Mouse (Mus musculus) CH12.LX (cell line): ENCODE measurements around the gene Gm14685.
"Not testable (repeated sequence)": the region's sequence is repeated elsewhere in the genome, so short reads cannot be mapped to it uniquely, and the experiment has no call there.

Source experiments
- CTCF ChIP-seq, 2 experiments: IDR thresholded peaks in 1 of 2; conservative IDR thresholded peaks in 1 of 2; 2 replicates each; pipeline ENCODE4 v1.5.1; 2011 to 2012; ENCODE audit warnings: low read depth in 2 of 2, low read length in 2 of 2, improper control_type of control experiment in 1 of 2, inconsistent platforms in 1 of 2, mild to moderate bottlenecking in 1 of 2, moderate library complexity in 1 of 2
- E2F4 ChIP-seq: IDR thresholded peaks from 2 replicates; pipeline ENCODE4 v1.6.1; 2011; ENCODE audit warnings: low read depth, low read length, improper control_type of control experiment; ENCODE audit not compliant: insufficient replicate concordance
- GABPA ChIP-seq: IDR thresholded peaks from 2 replicates; pipeline ENCODE4 v1.6.1; 2012; ENCODE audit warnings: low read depth, low read length, improper control_type of control experiment, inconsistent platforms; ENCODE audit not compliant: insufficient replicate concordance
- MAFK ChIP-seq: IDR thresholded peaks from 2 replicates; pipeline ENCODE4 v1.6.1; 2011; ENCODE audit warnings: low read length, improper control_type of control experiment; ENCODE audit not compliant: insufficient replicate concordance
- MAX ChIP-seq: IDR thresholded peaks from 2 replicates; pipeline ENCODE4 v1.6.1; 2011; ENCODE audit warnings: low read length, improper control_type of control experiment
- MEF2A ChIP-seq: IDR thresholded peaks from 2 replicates; pipeline ENCODE4 v1.6.1; 2014; ENCODE audit warnings: low read depth, mild to moderate bottlenecking, inconsistent platforms, low read length, improper control_type of control experiment, borderline replicate concordance
- POLR2A ChIP-seq: IDR thresholded peaks from 2 replicates; pipeline ENCODE4 v1.6.1; 2011; ENCODE audit warnings: low read depth, mild to moderate bottlenecking, improper control_type of control experiment, low read length
- RCOR1 ChIP-seq: conservative IDR thresholded peaks from 2 replicates; pipeline ENCODE4 v1.6.1; 2012; ENCODE audit warnings: low read depth, mild to moderate bottlenecking, inconsistent platforms, low read length, improper control_type of control experiment
- SMC3 ChIP-seq: IDR thresholded peaks from 2 replicates; pipeline ENCODE4 v1.6.1; 2011; ENCODE audit warnings: low read depth, low read length, improper control_type of control experiment
- TBP ChIP-seq: conservative IDR thresholded peaks from 2 replicates; pipeline ENCODE4 v1.6.1; 2011; ENCODE audit warnings: low read depth, low read length, improper control_type of control experiment
- UBTF ChIP-seq: IDR thresholded peaks from 2 replicates; pipeline ENCODE4 v1.6.1; 2012; ENCODE audit warnings: low read depth, mild to moderate bottlenecking, inconsistent platforms, low read length, improper control_type of control experiment, moderate library complexity
- ZC3H11A ChIP-seq: IDR thresholded peaks from 2 replicates; pipeline ENCODE4 v1.6.1; 2012; ENCODE audit warnings: low read depth, mild to moderate bottlenecking, inconsistent platforms, low read length, improper control_type of control experiment
- ZKSCAN1 ChIP-seq: IDR thresholded peaks from 2 replicates; pipeline ENCODE4 v1.6.1; 2012; ENCODE audit warnings: low read depth, inconsistent platforms, low read length, improper control_type of control experiment, borderline replicate concordance
- ZNF384 ChIP-seq: IDR thresholded peaks from 2 replicates; pipeline ENCODE4 v1.6.1; 2012; ENCODE audit warnings: low read depth, low read length, improper control_type of control experiment, inconsistent platforms

DNA sequence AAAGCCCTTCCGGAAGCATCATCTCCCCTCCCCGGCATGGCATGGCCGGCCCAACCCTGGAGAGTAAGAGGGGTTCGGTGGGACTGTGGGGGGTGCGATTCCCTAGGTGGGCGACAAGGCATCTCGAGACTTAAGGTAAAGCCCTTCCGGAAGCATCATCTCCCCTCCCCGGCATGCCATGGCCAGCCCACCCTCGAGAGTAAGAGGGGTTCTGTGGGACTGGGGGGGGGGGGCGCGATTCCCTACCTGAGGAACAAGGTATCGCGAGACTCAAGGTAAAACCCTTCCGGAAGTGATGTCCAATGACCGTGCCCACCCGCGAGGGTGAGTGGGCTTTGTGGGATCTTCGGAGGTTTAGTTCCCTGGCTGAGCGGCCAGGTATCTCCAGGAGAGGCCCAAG, 31.6 kb downstream of the Gm14685 start, which contains the start of gene Xlr5b:
- TF ChIP-seq SMC3; RCOR1; TBP; UBTF; MEF2A; POLR2A; ZKSCAN1; ZC3H11A; CTCF (conservative IDR thresholded peaks at IDR 0.05 in 1 of 2, IDR thresholded peaks at IDR 0.05 in 1 of 2; ENCODE audit: low read depth in 2 of 2, low read length in 2 of 2); MAFK; E2F4; GABPA; ZNF384; MAX: not testable (repeated sequence)
